Mouse (Mus musculus) cortical plate, adult 2 months (tissue): ENCODE data around the gene Nfatc2.

Experiments
- CTCF ChIP-seq: fragments of 200-500 bp; IDR thresholded peaks from 2 replicates; pipeline ENCODE4 v1.5.1; 2011; ENCODE audit warnings: mild to moderate bottlenecking, control low read depth, low read length; ENCODE audit not compliant: insufficient read depth; ENCODE audit errors: extremely low read depth
- POLR2A ChIP-seq: fragments of 200-500 bp; IDR thresholded peaks from 2 replicates; pipeline ENCODE4 v1.6.1; 2011; ENCODE audit warnings: mild to moderate bottlenecking, low read length, control low read depth; ENCODE audit not compliant: insufficient read depth; ENCODE audit errors: extremely low read depth

DNA sequence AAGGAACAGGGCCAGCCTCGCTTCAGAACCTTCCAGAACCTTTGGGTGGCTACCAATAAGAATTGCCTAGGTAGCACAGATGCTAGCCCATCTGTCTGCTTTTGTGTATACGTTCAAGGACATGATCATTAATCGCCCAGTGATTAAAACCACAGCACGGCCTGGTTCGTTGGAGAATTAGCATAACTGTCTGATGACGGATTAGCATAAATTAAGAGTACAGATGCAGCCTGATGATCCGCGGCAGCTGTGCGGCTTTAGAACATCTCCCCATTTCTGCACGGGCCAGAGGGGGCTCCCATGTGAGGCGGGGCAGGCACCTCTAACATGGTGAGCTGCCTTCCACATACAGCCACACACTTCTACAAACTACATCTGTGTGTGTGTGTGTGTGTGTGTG lies 40.7 kb upstream of the Nfatc2 start:
- TF ChIP-seq CTCF (no peak), POLR2A (no peak)
